29 mouse cellular contexts compared by ENCODE assay signal in the genomic region with DNA sequence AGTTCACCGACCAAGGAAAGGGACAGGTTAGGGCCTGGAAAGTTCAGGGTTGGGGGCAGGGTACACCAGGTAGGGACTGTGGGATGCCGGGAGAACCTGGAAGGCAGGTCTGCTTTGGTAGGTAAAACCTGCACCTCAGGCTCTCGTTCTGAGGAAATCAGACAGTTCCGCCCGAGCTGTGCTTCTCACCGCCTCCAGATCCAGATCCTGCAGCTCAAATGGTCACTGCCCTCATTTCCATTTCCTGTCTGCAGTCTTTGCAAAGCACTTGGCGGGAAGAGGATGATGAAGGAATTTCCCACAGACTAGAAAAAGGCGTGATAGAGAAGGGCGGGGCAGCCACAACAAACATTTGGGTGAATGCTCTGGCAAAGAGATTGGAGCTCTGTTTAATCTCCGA. TPM values are rescaled to one million over a fixed set of nuclear protein-coding genes. Genes with fewer than 3 reads are reported as not detected.
DNase-seq lines count a peak whose midpoint lies in the region; ATAC-seq and TF ChIP-seq lines count a peak whose summit lies in the region.
"Had no signal": no experiment of that assay in that cellular context is flagged by ENCODE, and none has a peak within 500 bp of the region (broad histone marks: within the 10 kb centered on the region; RNA-seq: fewer than 3 reads in every experiment).

No protein-coding gene starts in this region.

- 0 out of 2 replicates have a peak, but pooled peaks have one; percentile 44 for TF ChIP-seq EP300 in ES-Bruce4 (IDR thresholded peaks at IDR 0.05; ENCODE audit: insufficient read depth, low read depth, low read length)

- WGBS in midbrain, embryonic 11.5 days: 89% methylated on average over 10 of the region's 10 CpGs
- WGBS in midbrain, embryonic 10.5 days: 92% methylated on average over 10 of the region's 10 CpGs
- WGBS in lung, adult 2 months: 66% methylated on average over 10 of the region's 10 CpGs

- TF ChIP-seq CTCF in ES-Bruce4 (IDR thresholded peaks at IDR 0.05; ENCODE audit: low read depth, low read length): no peak
- TF ChIP-seq CTCF in lung, adult 2 months (IDR thresholded peaks at IDR 0.05; ENCODE audit: insufficient read depth, low read length): no peak

- DNase-seq in midbrain, embryonic 11.5 days (ENCODE audit: low spot score, missing footprints): peak; percentile 68
- DNase-seq in midbrain, embryonic 10.5 days (ENCODE audit: low spot score): no peak
- DNase-seq in R1 (ENCODE audit: low read depth, low spot score): peak; percentile 96
- no peak for DNase-seq in gastrocnemius, postnatal 10 days
- no peak for DNase-seq in lung, adult 2 months
- DNase-seq: adrenal gland, adult 2 months; adrenal gland, postnatal 14 days; cerebellum, adult 11 months; cerebellum, adult 8-10 months; cerebellum, postnatal 10 days; cerebellum, postnatal 36 days; embryo, embryonic 11 days; gastrocnemius, postnatal 36 days; heart, postnatal 10 days; heart, postnatal 36 days; kidney, adult 11 months had no signal

- no peak overlapping the region for H3K27ac ChIP-seq in midbrain, embryonic 11.5 days (ENCODE audit: low read depth, low read length)
- H3K27ac ChIP-seq in midbrain, embryonic 10.5 days (replicated peaks): no peak overlapping the region
- H3K27ac ChIP-seq in ES-Bruce4 (ENCODE audit: insufficient read depth, low read length): peak overlapping the region; percentile 93
- H3K27ac ChIP-seq: embryonic facial prominence, embryonic 10.5 days; embryonic facial prominence, embryonic 13.5 days; forebrain, embryonic 12.5 days; forebrain, embryonic 15.5 days; heart, embryonic 15.5 days; hindbrain, embryonic 10.5 days; hindbrain, embryonic 13.5 days; intestine, embryonic 15.5 days had no signal

- H3K9me3 ChIP-seq in midbrain, embryonic 11.5 days (ENCODE audit: control insufficient read depth, low read length): no peaks in the 10 kb centered on the region
- H3K9me3 ChIP-seq in midbrain, embryonic 10.5 days (replicated peaks): no peaks in the 10 kb centered on the region
- no peaks in the 10 kb centered on the region for H3K9me3 ChIP-seq in ES-Bruce4 (replicated peaks; ENCODE audit: control insufficient read depth, insufficient read depth, low read length, poor library complexity, severe bottlenecking)
- H3K9me3 ChIP-seq: embryonic facial prominence, embryonic 10.5 days; embryonic facial prominence, embryonic 13.5 days; forebrain, embryonic 12.5 days; forebrain, embryonic 15.5 days; heart, embryonic 15.5 days; hindbrain, embryonic 10.5 days; hindbrain, embryonic 13.5 days; intestine, embryonic 15.5 days had no signal

- H3K27me3 ChIP-seq in midbrain, embryonic 11.5 days (ENCODE audit: control insufficient read depth, insufficient read depth, low read length): no peaks in the 10 kb centered on the region
- H3K27me3 ChIP-seq in midbrain, embryonic 10.5 days (ENCODE audit: low read depth, poor library complexity, severe bottlenecking): no peaks in the 10 kb centered on the region
- no peaks in the 10 kb centered on the region for H3K27me3 ChIP-seq in ES-Bruce4 (ENCODE audit: control insufficient read depth, insufficient read depth, low read length, poor library complexity, severe bottlenecking)
- H3K27me3 ChIP-seq: embryonic facial prominence, embryonic 13.5 days; forebrain, embryonic 12.5 days; forebrain, embryonic 15.5 days; heart, embryonic 15.5 days; hindbrain, embryonic 13.5 days; intestine, embryonic 15.5 days had no signal

- ATAC-seq in midbrain, embryonic 11.5 days (ENCODE audit: low FRiP score): no peak
- ATAC-seq: CD4-positive, CD25-positive, alpha-beta regulatory T cell, adult 4 months; forebrain, embryonic 15.5 days; hindbrain, embryonic 16.5 days; intestine, embryonic 15.5 days had no signal

- no peak for TF ChIP-seq POLR2A in ES-Bruce4 (IDR thresholded peaks at IDR 0.05; ENCODE audit: insufficient read depth, low read length)
- no peak for TF ChIP-seq POLR2A in lung, adult 2 months (IDR thresholded peaks at IDR 0.05; ENCODE audit: borderline replicate concordance, extremely low read depth, low read depth, low read length)

- H3K4me1 ChIP-seq in midbrain, embryonic 11.5 days (ENCODE audit: control insufficient read depth, insufficient read depth, low read length): no peaks in the 10 kb centered on the region
- H3K4me1 ChIP-seq in midbrain, embryonic 10.5 days: no peaks in the 10 kb centered on the region
- no peaks in the 10 kb centered on the region for H3K4me1 ChIP-seq in ES-Bruce4 (ENCODE audit: control insufficient read depth, insufficient read depth, low read length)
- H3K4me1 ChIP-seq in lung, adult 2 months (ENCODE audit: control insufficient read depth, insufficient read depth, low read length): no peaks in the 10 kb centered on the region
- H3K4me1 ChIP-seq: embryonic facial prominence, embryonic 10.5 days; embryonic facial prominence, embryonic 13.5 days; forebrain, embryonic 12.5 days; forebrain, embryonic 15.5 days; heart, embryonic 15.5 days; hindbrain, embryonic 10.5 days; hindbrain, embryonic 13.5 days; intestine, embryonic 15.5 days had no signal

- H3K9ac ChIP-seq in midbrain, embryonic 11.5 days (ENCODE audit: low read length): no peak overlapping the region
- H3K9ac ChIP-seq in ES-Bruce4 (ENCODE audit: low read depth, poor library complexity, severe bottlenecking): peak overlapping the region; percentile 33
- H3K9ac ChIP-seq: embryonic facial prominence, embryonic 13.5 days; forebrain, embryonic 12.5 days; forebrain, embryonic 15.5 days; heart, embryonic 15.5 days; hindbrain, embryonic 13.5 days; intestine, embryonic 15.5 days had no signal

- no peak overlapping the region for H3K4me2 ChIP-seq in midbrain, embryonic 11.5 days
- H3K4me2 ChIP-seq: embryonic facial prominence, embryonic 13.5 days; forebrain, embryonic 12.5 days; forebrain, embryonic 15.5 days; heart, embryonic 11.5 days; heart, embryonic 15.5 days; hindbrain, embryonic 13.5 days; intestine, embryonic 15.5 days had no signal

- H3K36me3 ChIP-seq in midbrain, embryonic 11.5 days (ENCODE audit: control insufficient read depth, insufficient read depth, low read length): no peaks in the 10 kb centered on the region
- no peaks in the 10 kb centered on the region for H3K36me3 ChIP-seq in midbrain, embryonic 10.5 days
- H3K36me3 ChIP-seq in ES-Bruce4 (ENCODE audit: control insufficient read depth, insufficient read depth, low read length, poor library complexity, severe bottlenecking): no peaks in the 10 kb centered on the region
- H3K36me3 ChIP-seq: embryonic facial prominence, embryonic 10.5 days; embryonic facial prominence, embryonic 13.5 days; forebrain, embryonic 12.5 days; forebrain, embryonic 15.5 days; heart, embryonic 15.5 days; hindbrain, embryonic 10.5 days; hindbrain, embryonic 13.5 days; intestine, embryonic 15.5 days had no signal

- no peak overlapping the region for H3K4me3 ChIP-seq in midbrain, embryonic 11.5 days (ENCODE audit: low read depth, low read length)
- no peak overlapping the region for H3K4me3 ChIP-seq in midbrain, embryonic 10.5 days
- peak overlapping the region; percentile 50 for H3K4me3 ChIP-seq in ES-Bruce4 (ENCODE audit: low read depth, low read length)
- H3K4me3 ChIP-seq in lung, adult 2 months (replicated peaks; ENCODE audit: extremely low read depth, low read depth, low read length): no peak overlapping the region
- H3K4me3 ChIP-seq: embryonic facial prominence, embryonic 10.5 days; embryonic facial prominence, embryonic 13.5 days; erythroblast, embryonic 14.5 days; forebrain, embryonic 12.5 days; forebrain, embryonic 15.5 days; heart, embryonic 15.5 days; hindbrain, embryonic 10.5 days; hindbrain, embryonic 13.5 days; intestine, embryonic 15.5 days had no signal

RNA-seq across cellular contexts. Expression of a gene that starts 13.2 kb away (rescaled TPM):
- 286 TPM in 2 replicates for polyA plus RNA-seq in midbrain, embryonic 11.5 days (2014; fragmentation: Nextera tagmentation; extraction: Ambion mirVana)
- polyA plus RNA-seq in midbrain, embryonic 10.5 days (2016; fragmentation: Nextera tagmentation; extraction: Ambion mirVana): 274 and 311 TPM in 2 replicates
- polyA plus RNA-seq in ES-Bruce4 (2011; ENCODE audit: insufficient read depth, insufficient read length, low read depth, missing spikeins): 148 and 152 TPM in 2 replicates
- 10 to 100 TPM; 19.2 to 24.3 TPM for total RNA-seq in gastrocnemius, postnatal 10 days (2021)
- 2.5 and 4.9 TPM in 2 replicates for polyA plus RNA-seq in lung, adult 2 months (2012; rRNA removed)

RNA-seq across cellular contexts. Expression of a gene that starts 14.8 kb away (rescaled TPM):
- 78.2 and 78.8 TPM in 2 replicates for polyA plus RNA-seq in midbrain, embryonic 11.5 days (2014; fragmentation: Nextera tagmentation; extraction: Ambion mirVana)
- polyA plus RNA-seq in midbrain, embryonic 10.5 days (2016; fragmentation: Nextera tagmentation; extraction: Ambion mirVana): 75.9 and 86.7 TPM in 2 replicates
- 80.1 and 85.7 TPM in 2 replicates for polyA plus RNA-seq in ES-Bruce4 (2011; ENCODE audit: insufficient read depth, insufficient read length, low read depth, missing spikeins)
- 10 to 100 TPM; 69.8 to 71.6 TPM for total RNA-seq in gastrocnemius, postnatal 10 days (2021)
- 35.0 and 50.8 TPM in 2 replicates for polyA plus RNA-seq in lung, adult 2 months (2012; rRNA removed)

RNA-seq across cellular contexts. Expression of a gene that starts 33.2 kb away (rescaled TPM):
- 1.8 and 2.6 TPM in 2 replicates for polyA plus RNA-seq in midbrain, embryonic 11.5 days (2014; fragmentation: Nextera tagmentation; extraction: Ambion mirVana)
- polyA plus RNA-seq in midbrain, embryonic 10.5 days (2016; fragmentation: Nextera tagmentation; extraction: Ambion mirVana): 3.0 and 3.1 TPM in 2 replicates
- polyA plus RNA-seq in ES-Bruce4 (2011; ENCODE audit: insufficient read depth, insufficient read length, low read depth, missing spikeins): 13.2 and 14.3 TPM in 2 replicates
- 1 to 10 TPM; 2.0 to 2.9 TPM for total RNA-seq in gastrocnemius, postnatal 10 days (2021)
- polyA plus RNA-seq in lung, adult 2 months (2012; rRNA removed): not detected in 2 replicates
- polyA plus RNA-seq: adrenal gland, adult 2 months; erythroblast, embryonic 14.5 days had no signal

Comparison
In these comparisons a context has a peak if more than half of its experiments do, and no peak if none do; other contexts are left out.
1. DNase-seq: peak in midbrain, embryonic 11.5 days (single experiment) and R1 (single experiment); none in midbrain, embryonic 10.5 days (single experiment), gastrocnemius, postnatal 10 days (single experiment) and lung, adult 2 months (single experiment).
2. RNA of a gene that starts 13.2 kb away (polyA plus RNA-seq): 274 to 311 TPM in midbrain, embryonic 10.5 days, 286 TPM in midbrain, embryonic 11.5 days and 148 to 152 TPM in ES-Bruce4; 2.5 to 4.9 TPM in lung, adult 2 months; every median in the first group is over 10 times any median in the second.